Mouse (Mus musculus): Measurements from ENCODE around the gene Atp6v1f.

The Atp6v1f gene

DNA sequence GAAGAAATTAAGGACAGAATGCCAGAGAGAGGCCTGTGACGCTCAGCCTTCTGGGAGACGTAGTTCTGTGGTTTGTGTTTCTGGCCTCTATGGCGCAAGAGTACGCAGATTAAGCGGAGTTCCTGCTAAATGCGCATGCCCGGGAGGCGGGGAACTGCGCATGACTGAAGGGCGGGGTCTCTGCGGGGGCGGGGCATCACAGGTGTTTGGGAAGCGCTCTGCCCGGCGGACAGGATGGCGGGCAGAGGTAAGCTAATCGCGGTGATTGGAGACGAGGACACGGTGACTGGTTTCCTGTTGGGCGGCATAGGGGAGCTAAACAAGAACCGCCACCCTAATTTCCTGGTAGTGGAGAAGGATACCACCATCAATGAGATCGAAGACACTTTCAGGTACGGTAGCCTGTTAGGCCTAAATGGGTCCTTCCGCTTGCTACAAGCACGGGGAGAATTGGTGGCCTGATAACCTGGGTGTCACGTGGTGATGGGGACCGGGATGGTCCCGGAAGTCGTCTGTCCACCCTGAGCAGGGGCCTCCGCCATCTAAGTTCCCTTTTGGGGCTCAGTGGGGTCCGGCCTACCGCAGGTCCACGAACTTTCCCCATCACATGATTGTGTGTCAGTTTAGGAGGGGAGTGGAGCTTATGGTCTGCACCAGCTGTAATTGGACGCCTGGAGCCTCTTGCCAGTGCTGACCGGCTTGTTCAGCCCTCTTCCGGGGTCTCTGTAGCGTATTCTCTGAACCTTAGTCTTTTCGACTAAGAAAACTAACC, at the start of gene Atp6v1f:
TSS of gene Atp6v1f (plus strand) at position 136 of the 772 bp plus-strand sequence.
- DNase-seq (ENCODE audit: low spot score in 2 of 2), result peak; percentile 76 to 92

DNA sequence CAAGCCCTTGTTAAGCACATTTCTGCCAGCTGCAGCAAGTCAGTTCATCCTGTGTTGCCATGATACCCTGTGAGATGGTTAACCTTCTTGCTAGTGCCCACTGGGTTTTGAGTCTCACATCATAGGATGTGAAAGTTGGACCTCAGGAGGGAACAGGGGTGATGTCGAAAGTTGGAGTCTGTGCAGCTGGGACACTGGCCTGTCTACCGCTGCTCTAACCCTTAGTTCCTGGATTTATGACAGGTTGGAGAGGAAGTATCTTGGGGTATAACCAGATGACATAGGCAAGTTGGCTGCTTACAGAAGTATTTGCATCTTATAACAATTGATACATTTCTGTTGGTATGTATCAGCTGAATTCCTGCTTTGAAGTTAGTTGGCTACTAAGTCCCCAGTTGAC, 46.9 kb upstream of the Atp6v1f start:
- no peak for DNase-seq (ENCODE audit: low spot score in 2 of 2)

DNA sequence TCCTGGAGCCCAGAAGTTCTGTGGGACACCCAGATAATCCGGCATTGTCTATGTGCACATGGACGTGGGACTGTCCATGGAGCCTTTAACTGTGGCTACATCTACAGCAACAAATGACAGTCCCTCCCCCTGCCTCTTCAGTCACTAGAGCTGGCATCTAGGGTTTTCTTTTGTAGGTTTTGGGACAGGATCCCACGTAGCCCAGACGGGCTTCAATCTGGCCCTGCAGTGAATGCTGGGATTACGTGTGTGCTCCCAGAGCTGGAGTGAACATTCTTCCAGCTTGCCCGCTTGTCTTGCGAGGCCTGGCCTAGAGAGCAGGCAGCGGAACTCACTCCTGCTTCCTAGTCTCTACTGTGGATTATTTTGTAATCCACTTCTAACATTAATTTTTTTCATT, 42.4 kb upstream of the Atp6v1f start:
- DNase-seq (ENCODE audit: low spot score in 2 of 2), result no peak

DNA sequence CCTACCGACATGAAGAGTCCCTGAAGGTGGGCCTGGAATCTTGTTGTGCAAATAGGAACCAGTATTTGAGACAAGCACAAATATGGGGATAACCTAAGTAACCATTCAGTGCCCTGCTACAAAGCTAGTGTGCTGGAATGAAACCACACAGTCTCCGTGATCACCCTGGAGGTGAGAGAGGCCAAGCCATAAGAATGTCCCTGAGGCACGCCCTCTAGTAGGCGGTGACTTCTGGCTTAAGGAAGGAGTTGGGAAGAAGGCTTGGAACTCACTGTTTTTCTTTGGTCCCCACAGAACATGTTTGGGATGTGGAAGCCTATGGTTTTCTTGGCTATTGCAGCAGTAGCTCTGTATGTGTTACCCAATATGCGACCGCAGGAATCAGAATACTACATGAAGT, 41.2 kb upstream of the Atp6v1f start:
- no peak for DNase-seq (ENCODE audit: low spot score in 2 of 2)

DNA sequence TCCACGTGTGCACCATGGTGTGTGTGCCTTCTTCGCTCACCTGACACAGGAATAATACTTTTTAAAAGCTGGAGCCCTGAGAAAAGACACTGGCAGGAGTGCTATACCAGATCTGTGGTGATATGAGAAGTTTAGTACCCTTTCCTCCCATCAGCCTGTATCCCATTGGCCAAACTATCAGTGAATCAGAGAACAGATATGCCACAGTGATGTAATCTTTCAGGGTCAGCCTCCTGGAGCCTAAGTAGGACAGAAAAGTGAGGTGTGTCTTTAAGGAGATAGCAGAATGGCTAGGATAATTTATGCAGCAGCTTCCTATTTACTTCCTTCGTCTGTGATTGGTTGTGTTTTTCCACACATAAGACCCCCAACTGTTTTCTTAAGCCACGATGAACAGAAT, 39.3 kb upstream of the Atp6v1f start:
- DNase-seq (ENCODE audit: low spot score in 2 of 2), result no peak

DNA sequence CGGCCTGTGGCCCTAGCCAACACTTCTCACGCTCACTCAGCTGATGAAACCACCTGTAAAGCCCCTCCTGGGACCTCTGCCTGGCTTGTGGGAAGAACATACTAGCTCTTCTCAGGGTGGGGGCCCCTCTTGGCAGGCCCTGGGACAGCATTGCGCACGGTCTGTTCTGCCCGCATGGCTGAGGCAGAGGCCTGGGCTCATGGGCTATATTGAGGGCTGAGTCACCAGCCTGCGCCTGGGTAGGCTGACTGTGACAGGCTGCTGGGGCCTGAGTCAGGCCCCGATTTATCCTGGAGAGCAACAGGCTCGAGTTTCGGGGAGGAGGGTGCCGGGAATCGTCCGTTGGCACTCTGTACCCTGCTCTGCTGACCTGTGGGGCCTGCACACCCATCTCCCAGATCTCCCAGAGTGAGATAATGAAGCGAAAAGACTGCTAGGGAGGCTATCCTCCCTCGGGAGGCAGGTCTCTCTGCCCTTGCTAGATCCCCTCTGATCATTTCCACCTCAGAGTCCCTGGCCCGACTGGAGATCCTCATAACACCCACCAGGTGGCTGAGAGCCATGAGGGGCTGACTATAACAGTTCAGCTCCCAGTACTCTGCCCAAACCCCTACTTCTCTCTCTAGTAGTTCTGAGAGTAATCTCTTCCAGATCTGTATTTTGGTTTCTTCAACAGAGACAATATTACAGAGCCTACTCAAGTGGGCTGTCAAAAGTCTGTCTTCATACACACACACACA, 36.7 kb upstream of the Atp6v1f start:
- DNase-seq (ENCODE audit: low spot score in 2 of 2), result no peak

DNA sequence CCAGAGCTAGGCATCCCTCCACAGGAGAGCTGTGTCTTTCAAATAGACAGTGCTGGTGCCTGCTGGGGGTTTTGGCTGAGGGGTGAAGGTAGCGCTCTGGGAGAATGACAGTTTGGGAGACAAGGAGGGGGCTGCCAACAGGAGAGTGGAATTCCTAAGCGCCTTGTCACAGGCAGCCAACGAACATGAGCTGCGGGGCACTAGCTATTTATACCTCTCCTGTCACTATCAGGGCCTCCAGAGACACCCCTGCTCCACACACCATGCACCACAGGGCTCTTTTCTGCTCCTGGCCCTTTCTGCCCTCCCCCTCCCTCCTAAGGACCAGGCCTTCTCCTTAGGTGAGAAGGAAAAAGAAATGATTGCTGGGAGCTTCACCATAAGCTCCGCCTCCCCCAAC, 36.0 kb upstream of the Atp6v1f start:
- no peak for DNase-seq (ENCODE audit: low spot score in 2 of 2)

DNA sequence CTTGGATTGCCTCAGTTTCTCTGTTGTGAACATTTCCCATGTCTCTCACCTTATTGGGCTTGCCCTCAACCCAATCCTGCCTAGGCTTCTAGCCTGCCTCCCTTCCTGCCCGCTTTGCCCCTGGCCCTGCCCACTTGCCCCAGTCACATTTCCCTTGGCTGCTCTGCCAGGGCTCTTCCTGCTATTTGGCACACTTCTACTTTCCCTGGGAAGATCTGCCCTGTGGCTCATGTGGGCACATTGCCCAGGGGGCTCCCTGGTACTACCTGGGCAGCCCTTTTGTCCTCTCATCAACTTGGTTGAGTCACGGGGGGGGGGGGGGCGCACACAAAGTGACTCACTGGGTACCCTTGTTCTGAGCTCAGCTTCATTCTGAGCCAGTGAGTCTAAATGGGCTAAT, 35.4 kb upstream of the Atp6v1f start:
- no peak for DNase-seq (ENCODE audit: low spot score in 2 of 2)

DNA sequence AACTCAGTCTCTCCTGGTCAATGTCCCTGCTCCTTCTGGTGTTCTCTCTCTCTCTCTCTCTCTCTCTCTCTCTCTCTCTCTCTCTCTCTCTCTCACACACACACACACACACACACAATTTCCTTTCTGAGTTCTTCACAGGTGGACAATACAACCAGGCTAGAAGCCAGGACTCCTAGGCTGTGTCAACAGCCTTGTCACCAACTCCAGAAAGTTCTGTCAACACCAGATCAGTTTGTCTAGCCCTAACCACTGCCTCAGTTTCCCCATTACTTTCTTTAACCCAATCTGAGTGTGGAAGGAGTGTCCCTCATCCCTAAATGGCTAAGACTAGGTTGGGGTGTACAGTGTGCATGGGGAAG, 34.9 kb upstream of the Atp6v1f start:
- no peak for DNase-seq (ENCODE audit: low spot score in 2 of 2)

DNA sequence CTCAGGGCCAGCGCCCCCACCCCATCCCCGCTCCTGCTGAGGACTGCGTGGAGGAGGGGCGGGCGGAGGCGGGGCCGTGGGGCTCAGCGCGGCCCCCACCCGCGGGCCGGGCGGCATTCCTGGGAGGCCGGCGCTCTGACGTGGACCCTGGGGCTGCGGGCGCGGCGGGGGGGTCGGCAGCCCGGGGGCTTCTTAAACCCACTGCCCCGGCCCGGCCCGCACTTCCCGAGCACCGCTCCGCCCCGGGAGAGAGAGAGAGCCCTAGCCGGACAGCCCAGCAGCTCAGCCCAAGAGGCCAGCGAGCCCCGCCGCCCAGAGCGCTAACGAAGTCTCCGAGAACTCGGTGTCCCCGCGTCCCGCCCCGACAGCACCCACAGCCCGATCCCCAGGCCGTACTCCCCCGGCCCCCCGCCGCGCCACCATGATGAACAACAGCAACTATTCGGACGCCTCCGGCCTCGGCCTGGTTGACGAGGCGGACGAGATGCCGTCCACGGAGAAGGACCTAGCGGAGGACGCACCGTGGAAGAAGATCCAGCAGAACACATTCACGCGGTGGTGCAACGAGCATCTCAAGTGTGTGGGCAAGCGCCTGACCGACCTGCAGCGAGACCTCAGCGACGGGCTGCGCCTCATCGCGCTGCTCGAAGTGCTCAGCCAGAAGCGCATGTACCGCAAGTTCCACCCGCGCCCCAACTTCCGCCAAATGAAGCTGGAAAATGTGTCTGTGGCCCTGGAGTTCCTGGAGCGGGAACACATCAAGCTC, 34.3 kb upstream of the Atp6v1f start, which contains the start of gene Flnc:
TSS of gene Flnc (plus strand) at position 219 of the 766 bp plus-strand sequence.
- DNase-seq (ENCODE audit: low spot score in 2 of 2), result no peak

DNA sequence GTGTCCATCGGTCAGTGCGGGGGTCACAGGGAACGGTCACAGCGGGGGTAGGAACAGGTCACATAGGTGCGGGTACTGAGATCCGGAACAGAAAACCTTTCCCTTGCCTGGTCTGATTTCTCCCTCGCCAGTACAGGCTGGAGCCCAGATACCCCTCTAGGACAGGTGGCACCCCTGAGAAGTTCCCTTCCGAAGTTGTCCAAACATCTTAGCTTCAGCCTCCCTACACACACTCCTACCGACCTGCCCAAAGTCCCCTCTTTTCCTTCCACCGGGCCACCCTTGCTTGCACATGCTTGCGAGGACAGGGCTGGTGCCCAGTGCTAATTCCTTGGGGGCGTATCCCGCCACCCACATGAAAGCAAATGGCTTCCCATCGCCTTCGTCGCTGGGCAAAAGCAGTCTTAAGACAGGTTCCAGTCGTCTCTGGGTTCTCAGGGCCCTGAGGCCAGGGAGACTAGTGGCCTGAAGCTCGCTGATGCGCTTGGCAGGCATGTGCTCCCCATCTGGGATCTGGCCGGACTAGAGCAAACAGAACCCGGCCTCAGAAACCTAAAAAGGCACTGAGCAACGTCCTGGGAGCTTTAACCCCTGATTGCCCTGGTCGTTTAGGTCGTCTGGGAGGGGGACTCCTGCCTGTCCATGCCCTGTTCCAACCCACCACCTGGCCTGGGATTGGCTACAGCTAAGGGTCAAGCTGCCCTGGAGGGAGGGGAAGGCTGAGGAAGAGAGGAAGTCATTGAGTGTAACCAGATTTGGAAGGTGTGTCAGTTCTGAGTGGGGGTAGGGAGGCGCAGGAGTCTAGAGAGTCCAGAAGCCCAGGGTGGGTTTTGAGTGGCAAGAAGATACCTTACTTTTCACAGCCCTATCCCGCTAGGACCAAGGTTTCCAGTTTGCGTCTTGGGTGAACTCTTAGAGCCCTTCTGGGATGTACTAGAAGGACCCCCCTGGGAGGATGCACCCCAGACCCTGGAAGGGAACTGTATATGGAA, 33.4 kb upstream of the Atp6v1f start:
- DNase-seq (ENCODE audit: low spot score in 2 of 2), result no peak

DNA sequence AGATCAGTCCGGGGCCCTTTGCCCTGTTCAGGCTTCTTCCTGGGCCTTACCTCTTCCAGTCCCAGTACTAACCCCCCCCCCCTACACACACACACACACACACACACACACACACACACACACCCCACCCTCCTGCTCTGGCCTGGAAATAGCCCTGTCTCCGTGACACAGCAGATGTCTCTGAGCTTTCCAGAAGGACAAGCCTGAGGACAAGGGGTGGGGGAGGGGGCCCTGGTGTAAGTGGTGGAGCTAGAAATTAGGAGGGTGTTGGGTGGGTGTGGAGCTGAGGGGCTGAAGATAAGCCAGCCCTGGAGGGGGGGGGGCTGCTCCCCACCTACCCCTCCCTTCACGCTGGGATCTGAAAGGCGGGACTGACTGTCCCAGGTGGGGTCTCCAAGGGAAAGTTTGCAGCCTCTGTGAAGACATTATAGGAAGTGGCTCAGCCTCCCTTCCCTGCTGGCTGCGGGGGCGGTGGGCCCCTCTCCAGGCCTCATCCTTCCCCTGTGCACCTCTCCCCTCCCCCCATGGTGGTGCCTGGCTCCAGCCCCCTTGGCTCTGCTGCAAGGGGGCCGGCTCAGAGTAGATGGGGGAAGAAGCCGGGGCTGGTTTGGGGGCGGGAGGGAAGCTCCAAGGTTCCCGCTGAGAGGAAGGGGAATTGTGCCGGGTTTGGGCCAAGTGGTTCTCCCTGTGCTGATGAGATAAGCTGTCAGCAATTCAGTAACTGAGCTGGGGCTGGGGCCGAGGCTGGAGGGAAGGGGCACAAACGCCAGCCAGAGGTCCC, 32.4 kb upstream of the Atp6v1f start:
- DNase-seq (ENCODE audit: low spot score in 2 of 2), result no peak

DNA sequence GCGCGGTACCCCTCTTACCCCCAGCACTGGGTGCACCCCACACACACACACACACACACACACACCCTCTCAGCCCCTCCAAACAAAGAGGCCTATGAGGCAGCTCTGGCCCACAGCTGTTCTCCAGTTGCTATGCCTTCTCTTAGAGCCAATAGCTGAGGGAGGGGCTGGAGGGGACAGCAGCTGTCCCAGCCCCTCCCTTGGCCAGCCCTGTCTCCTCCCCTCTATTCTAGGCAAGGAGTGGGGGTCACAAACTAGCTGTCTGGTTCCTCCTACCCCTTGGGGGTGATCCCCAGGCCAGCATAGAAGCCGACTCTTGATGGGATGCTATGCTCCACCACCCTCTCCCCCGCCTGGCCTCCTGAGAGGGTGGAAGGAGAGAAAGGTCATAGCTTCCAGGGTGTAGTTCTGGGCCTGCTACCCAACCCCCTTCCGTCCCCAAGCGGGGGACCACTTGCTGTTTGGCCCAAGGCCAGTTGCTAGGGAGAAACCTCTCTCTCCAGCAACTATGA, 31.5 kb upstream of the Atp6v1f start:
- no peak for DNase-seq (ENCODE audit: low spot score in 2 of 2)

DNA sequence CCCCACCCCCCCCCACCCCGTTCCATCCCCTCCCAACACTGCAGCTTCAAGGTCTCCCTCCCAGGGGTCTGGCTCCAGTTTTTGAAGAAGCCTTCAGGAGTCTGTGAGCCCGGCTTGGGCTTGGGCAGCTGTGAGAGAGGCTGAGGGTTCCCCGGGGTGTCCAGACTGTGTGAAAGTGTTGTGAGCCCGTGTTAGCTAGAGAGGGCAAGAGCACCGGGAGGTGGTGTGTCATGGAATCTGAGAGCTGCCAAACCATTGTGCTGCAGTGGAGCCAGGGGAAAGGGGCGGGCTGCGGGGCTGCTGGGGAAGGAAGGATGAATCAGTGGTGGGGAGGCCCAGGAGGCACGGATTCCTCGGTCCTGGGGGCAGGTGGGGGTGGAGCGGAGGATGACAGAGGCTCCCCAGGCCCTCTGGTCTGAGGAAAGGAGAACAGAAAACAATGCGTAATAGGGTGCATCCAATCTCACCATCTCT, 31.0 kb upstream of the Atp6v1f start:
- no peak for DNase-seq (ENCODE audit: low spot score in 2 of 2)

DNA sequence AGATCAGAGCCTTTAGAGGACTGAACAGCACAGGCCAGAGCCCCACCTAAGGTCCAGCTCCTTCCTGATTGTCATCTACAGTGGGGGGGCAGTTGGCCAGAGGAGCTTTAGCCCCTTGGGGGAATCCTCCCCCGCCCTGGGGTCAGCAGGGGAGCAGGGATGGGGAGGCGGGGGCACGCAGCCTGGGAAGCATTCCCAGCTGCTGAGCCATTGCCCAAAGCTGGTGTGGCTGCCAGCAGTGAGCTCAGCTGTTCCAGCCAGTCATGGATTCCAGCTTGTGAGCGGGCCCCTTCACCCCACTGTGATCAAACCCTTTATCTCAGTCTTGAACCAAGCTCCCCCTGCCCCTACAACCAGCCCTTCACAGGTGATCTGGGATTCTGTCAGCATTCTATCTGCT, 28.3 kb upstream of the Atp6v1f start:
- no peak for DNase-seq (ENCODE audit: low spot score in 2 of 2)

DNA sequence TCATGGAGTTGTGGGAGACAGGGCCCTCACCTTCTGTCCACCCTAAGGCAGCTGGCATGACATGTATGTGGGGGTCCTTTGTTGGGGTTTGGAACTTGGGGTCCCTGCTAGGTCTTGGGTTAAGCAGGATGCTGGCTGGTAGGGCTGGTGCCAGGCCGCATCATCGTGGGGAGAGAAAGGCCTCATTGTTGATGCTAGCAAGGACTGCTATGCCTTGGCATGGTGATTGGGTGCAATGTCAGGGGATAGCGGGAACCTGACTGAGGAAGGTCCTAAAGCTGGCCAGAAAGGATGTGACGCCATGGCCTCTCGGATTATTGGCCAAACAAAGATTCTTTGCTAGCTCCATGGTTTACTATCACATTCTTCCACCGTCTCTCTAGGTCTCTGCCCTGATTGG, 27.7 kb upstream of the Atp6v1f start:
- no peak for DNase-seq (ENCODE audit: low spot score in 2 of 2)

DNA sequence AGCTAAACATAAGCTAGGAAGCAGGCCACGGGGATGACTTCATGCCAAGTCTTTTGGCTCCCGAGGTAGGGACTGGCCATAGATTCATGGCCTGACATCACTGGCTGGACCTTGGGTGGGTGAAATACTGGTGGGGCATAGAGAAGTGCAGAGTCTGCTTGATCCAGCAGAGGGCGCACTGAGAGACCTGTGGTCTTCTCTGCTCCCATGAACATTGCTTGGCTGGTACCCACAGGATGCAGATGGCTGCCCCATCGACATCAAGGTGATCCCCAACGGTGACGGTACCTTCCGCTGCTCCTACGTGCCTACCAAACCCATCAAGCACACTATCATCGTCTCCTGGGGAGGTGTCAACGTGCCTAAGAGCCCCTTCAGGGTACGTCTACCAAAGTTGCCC, 22.7 kb upstream of the Atp6v1f start:
- no peak for DNase-seq (ENCODE audit: low spot score in 2 of 2)

DNA sequence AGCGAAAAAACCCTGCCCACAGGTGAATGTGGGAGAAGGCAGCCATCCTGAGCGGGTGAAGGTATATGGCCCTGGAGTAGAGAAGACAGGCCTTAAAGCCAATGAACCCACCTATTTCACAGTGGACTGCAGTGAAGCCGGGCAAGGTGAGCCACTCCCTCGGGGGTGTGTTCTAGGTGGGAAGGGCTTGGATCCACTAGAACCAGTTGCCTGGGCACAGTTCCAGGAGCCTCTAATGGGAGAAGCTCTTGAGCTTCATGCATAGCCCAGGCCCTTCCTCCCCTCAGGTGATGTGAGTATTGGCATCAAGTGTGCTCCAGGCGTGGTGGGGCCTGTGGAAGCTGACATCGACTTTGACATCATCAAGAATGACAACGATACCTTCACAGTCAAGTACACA, 22.2 kb upstream of the Atp6v1f start:
- no peak for DNase-seq (ENCODE audit: low spot score in 2 of 2)

DNA sequence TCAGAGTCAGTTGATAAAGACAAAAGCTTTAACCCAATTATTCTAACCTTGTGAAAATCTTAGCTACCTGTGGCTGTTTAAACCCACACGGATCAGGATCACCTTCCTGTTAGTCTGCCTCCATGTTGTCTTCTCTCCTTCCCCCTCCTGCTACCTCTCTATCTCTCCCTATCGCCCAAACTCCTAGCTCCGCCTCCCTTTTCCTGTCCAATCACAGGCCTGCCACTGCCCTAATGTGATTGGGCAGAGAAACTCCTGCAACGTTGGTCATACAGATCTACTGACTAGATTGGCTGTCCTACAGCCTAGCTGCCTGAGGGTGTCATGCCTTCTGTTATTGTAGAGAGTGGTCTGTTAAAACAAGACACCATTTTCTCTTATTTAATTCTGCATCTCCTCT, 17.7 kb upstream of the Atp6v1f start:
- DNase-seq (ENCODE audit: low spot score in 2 of 2), result no peak

DNA sequence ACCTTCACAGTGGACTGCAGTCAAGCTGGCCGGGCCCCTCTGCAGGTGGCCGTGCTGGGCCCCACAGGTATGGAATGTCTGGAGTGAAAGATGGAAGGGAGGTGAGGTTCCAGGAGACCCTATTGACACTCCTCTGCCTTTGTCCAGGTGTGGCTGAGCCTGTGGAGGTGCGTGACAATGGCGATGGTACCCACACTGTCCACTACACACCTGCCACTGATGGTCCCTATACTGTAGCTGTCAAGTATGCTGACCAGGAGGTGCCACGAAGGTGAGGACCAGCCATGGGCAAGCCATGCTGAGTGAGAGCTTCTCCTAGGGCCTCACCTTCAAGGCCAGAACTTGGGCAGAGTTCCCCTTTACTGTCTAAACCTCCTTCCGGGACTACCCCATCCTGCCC, 16.9 kb upstream of the Atp6v1f start:
- no peak for DNase-seq (ENCODE audit: low spot score in 2 of 2)

Measured in frontal cortex, postnatal 25 days (tissue).